Mouse (Mus musculus): ENCODE results near the gene Rhoj. TPM values are rescaled to one million over a fixed set of nuclear protein-coding genes. Genes with fewer than 3 reads are reported as not detected.

Rhoj gene
- polyA plus RNA-seq, 1 experiment from 2014 or later = 16.7 TPM

- WGBS = 86% methylated on average over 6 of the region's 6 CpGs
- Histone ChIP-seq H3K27me3 (ENCODE audit: control insufficient read depth, insufficient read depth, low read depth, low read length) (no peaks in the 10 kb centered on the region), H3K27ac (ENCODE audit: low read length) (no peak overlapping the region), H3K4me3 (ENCODE audit: low read depth, low read length) (no peak overlapping the region), H3K9ac (ENCODE audit: low read depth, low read length) (no peak overlapping the region), H3K36me3 (ENCODE audit: control insufficient read depth, insufficient read depth, low read length) (no peaks in the 10 kb centered on the region), H3K4me2 (ENCODE audit: low read length) (no peak overlapping the region), H3K9me3 (replicated peaks; ENCODE audit: control insufficient read depth, low read length, poor library complexity, severe bottlenecking) (no peaks in the 10 kb centered on the region), H3K4me1 (ENCODE audit: control insufficient read depth, insufficient read depth, low read length) (no peaks in the 10 kb centered on the region)
- no peak for ATAC-seq
Measured at GRCm38 (mm10) chr12:75292939-75293338, 15.2 kb upstream of the Rhoj start.

- Histone ChIP-seq H3K4me3 (ENCODE audit: low read depth, low read length) (no peak overlapping the region), H3K4me1 (ENCODE audit: control insufficient read depth, insufficient read depth, low read length) (no peaks in the 10 kb centered on the region), H3K9me3 (replicated peaks; ENCODE audit: control insufficient read depth, low read length, poor library complexity, severe bottlenecking) (no peaks in the 10 kb centered on the region), H3K36me3 (ENCODE audit: control insufficient read depth, insufficient read depth, low read length) (no peaks in the 10 kb centered on the region), H3K27ac (ENCODE audit: low read length) (no peak overlapping the region), H3K9ac (ENCODE audit: low read depth, low read length) (no peak overlapping the region), H3K4me2 (ENCODE audit: low read length) (no peak overlapping the region), H3K27me3 (ENCODE audit: control insufficient read depth, insufficient read depth, low read depth, low read length) (no peaks in the 10 kb centered on the region)
- ATAC-seq = no peak
- WGBS = 78% methylated on average over 1 of the region's 1 CpGs
Measured at GRCm38 (mm10) chr12:75299865-75300264, 8.3 kb upstream of the Rhoj start.

GRCm38 (mm10) chr12:75304132-75304531 lies 4.0 kb upstream of the Rhoj start:
- H3K9ac ChIP-seq (ENCODE audit: low read depth, low read length) = no peak overlapping the region
- no peak for ATAC-seq
- no peak overlapping the region for H3K4me3 ChIP-seq (ENCODE audit: low read depth, low read length)
- H3K9me3 ChIP-seq (replicated peaks; ENCODE audit: control insufficient read depth, low read length, poor library complexity, severe bottlenecking) = no peaks in the 10 kb centered on the region
- H3K36me3 ChIP-seq (ENCODE audit: control insufficient read depth, insufficient read depth, low read length) = no peaks in the 10 kb centered on the region
- H3K4me1 ChIP-seq (ENCODE audit: control insufficient read depth, insufficient read depth, low read length) = no peaks in the 10 kb centered on the region; the same call in 1 of the 2 replicates
- H3K27ac ChIP-seq (ENCODE audit: low read length) = no peak overlapping the region
- H3K4me2 ChIP-seq (ENCODE audit: low read length) = no peak overlapping the region
- 91% methylated on average over 6 of the region's 6 CpGs for WGBS
- H3K27me3 ChIP-seq (ENCODE audit: control insufficient read depth, insufficient read depth, low read depth, low read length) = no peaks in the 10 kb centered on the region

GRCm38 (mm10) chr12:75309756-75310155 lies 1.6 kb downstream of the Rhoj start:
- ATAC-seq = no peak
- WGBS = 63% methylated on average over 6 of the region's 6 CpGs
- Histone ChIP-seq H3K27me3 (ENCODE audit: control insufficient read depth, insufficient read depth, low read depth, low read length) (no peaks in the 10 kb centered on the region), H3K9ac (ENCODE audit: low read depth, low read length) (no peak overlapping the region), H3K4me1 (ENCODE audit: control insufficient read depth, insufficient read depth, low read length) (no peaks in the 10 kb centered on the region; the same call in 1 of the 2 replicates), H3K36me3 (ENCODE audit: control insufficient read depth, insufficient read depth, low read length) (no peaks in the 10 kb centered on the region), H3K4me2 (ENCODE audit: low read length) (no peak overlapping the region), H3K4me3 (ENCODE audit: low read depth, low read length) (no peak overlapping the region), H3K9me3 (replicated peaks; ENCODE audit: control insufficient read depth, low read length, poor library complexity, severe bottlenecking) (no peaks in the 10 kb centered on the region), H3K27ac (ENCODE audit: low read length) (no peak overlapping the region)

- Histone ChIP-seq H3K9me3 (replicated peaks; ENCODE audit: control insufficient read depth, low read length, poor library complexity, severe bottlenecking) (no peaks in the 10 kb centered on the region), H3K27me3 (ENCODE audit: control insufficient read depth, insufficient read depth, low read depth, low read length) (no peaks in the 10 kb centered on the region), H3K9ac (ENCODE audit: low read depth, low read length) (no peak overlapping the region), H3K27ac (ENCODE audit: low read length) (no peak overlapping the region), H3K4me1 (ENCODE audit: control insufficient read depth, insufficient read depth, low read length) (no peaks in the 10 kb centered on the region; the same call in 1 of the 2 replicates), H3K4me2 (ENCODE audit: low read length) (no peak overlapping the region), H3K36me3 (ENCODE audit: control insufficient read depth, insufficient read depth, low read length) (no peaks in the 10 kb centered on the region), H3K4me3 (ENCODE audit: low read depth, low read length) (no peak overlapping the region)
- ATAC-seq = no peak
- 88% methylated on average over 12 of the region's 12 CpGs for WGBS
Measured at GRCm38 (mm10) chr12:75310766-75311165, 2.6 kb downstream of the Rhoj start.

GRCm38 (mm10) chr12:75311879-75312278 lies 3.8 kb downstream of the Rhoj start:
- ATAC-seq = no peak
- WGBS = 89% methylated on average over 8 of the region's 8 CpGs
- H3K4me1 ChIP-seq (ENCODE audit: control insufficient read depth, insufficient read depth, low read length) = no peaks in the 10 kb centered on the region; the same call in 1 of the 2 replicates
- no peaks in the 10 kb centered on the region for H3K27me3 ChIP-seq (ENCODE audit: control insufficient read depth, insufficient read depth, low read depth, low read length)
- H3K9ac ChIP-seq (ENCODE audit: low read depth, low read length) = no peak overlapping the region
- no peak overlapping the region for H3K4me3 ChIP-seq (ENCODE audit: low read depth, low read length)
- H3K4me2 ChIP-seq (ENCODE audit: low read length) = no peak overlapping the region
- H3K27ac ChIP-seq (ENCODE audit: low read length) = no peak overlapping the region
- H3K9me3 ChIP-seq (replicated peaks; ENCODE audit: control insufficient read depth, low read length, poor library complexity, severe bottlenecking) = no peaks in the 10 kb centered on the region
- no peaks in the 10 kb centered on the region for H3K36me3 ChIP-seq (ENCODE audit: control insufficient read depth, insufficient read depth, low read length)

- 86% methylated on average over 3 of the region's 3 CpGs for WGBS
Measured at GRCm38 (mm10) chr12:75313992-75314391, 5.9 kb downstream of the Rhoj start.

GRCm38 (mm10) chr12:75315851-75316250 lies 7.7 kb downstream of the Rhoj start:
- H3K9me3 ChIP-seq (replicated peaks; ENCODE audit: control insufficient read depth, low read length, poor library complexity, severe bottlenecking) = no peaks in the 10 kb centered on the region
- H3K4me1 ChIP-seq (ENCODE audit: control insufficient read depth, insufficient read depth, low read length) = no peaks in the 10 kb centered on the region
- no peak overlapping the region for H3K4me2 ChIP-seq (ENCODE audit: low read length)
- ATAC-seq = no peak
- no peaks in the 10 kb centered on the region for H3K36me3 ChIP-seq (ENCODE audit: control insufficient read depth, insufficient read depth, low read length)
- H3K27ac ChIP-seq (ENCODE audit: low read length) = no peak overlapping the region
- no peak overlapping the region for H3K9ac ChIP-seq (ENCODE audit: low read depth, low read length)
- WGBS = 96% methylated on average over 3 of the region's 3 CpGs
- H3K27me3 ChIP-seq (ENCODE audit: control insufficient read depth, insufficient read depth, low read depth, low read length) = no peaks in the 10 kb centered on the region
- H3K4me3 ChIP-seq (ENCODE audit: low read depth, low read length) = no peak overlapping the region

More at GRCm38 (mm10) chr12:75313992-75314391, 5.9 kb downstream of the Rhoj start:
- Histone ChIP-seq H3K4me3 (ENCODE audit: low read depth, low read length) (no peak overlapping the region), H3K9ac (ENCODE audit: low read depth, low read length) (no peak overlapping the region), H3K36me3 (ENCODE audit: control insufficient read depth, insufficient read depth, low read length) (no peaks in the 10 kb centered on the region), H3K27me3 (ENCODE audit: control insufficient read depth, insufficient read depth, low read depth, low read length) (no peaks in the 10 kb centered on the region), H3K9me3 (replicated peaks; ENCODE audit: control insufficient read depth, low read length, poor library complexity, severe bottlenecking) (no peaks in the 10 kb centered on the region), H3K27ac (ENCODE audit: low read length) (no peak overlapping the region), H3K4me1 (ENCODE audit: control insufficient read depth, insufficient read depth, low read length) (no peaks in the 10 kb centered on the region), H3K4me2 (ENCODE audit: low read length) (no peak overlapping the region)
- ATAC-seq = no peak

GRCm38 (mm10) chr12:75320441-75320925 lies 12.4 kb downstream of the Rhoj start:
- no peak overlapping the region for H3K27ac ChIP-seq (ENCODE audit: low read length)
- no peak overlapping the region for H3K4me2 ChIP-seq (ENCODE audit: low read length)
- no peaks in the 10 kb centered on the region for H3K4me1 ChIP-seq (ENCODE audit: control insufficient read depth, insufficient read depth, low read length)
- no peaks in the 10 kb centered on the region for H3K36me3 ChIP-seq (ENCODE audit: control insufficient read depth, insufficient read depth, low read length)
- ATAC-seq = no peak
- 85% methylated on average over 12 of the region's 12 CpGs for WGBS
- no peak overlapping the region for H3K9ac ChIP-seq (ENCODE audit: low read depth, low read length)
- H3K4me3 ChIP-seq (ENCODE audit: low read depth, low read length) = no peak overlapping the region
- H3K9me3 ChIP-seq (replicated peaks; ENCODE audit: control insufficient read depth, low read length, poor library complexity, severe bottlenecking) = no peaks in the 10 kb centered on the region
- H3K27me3 ChIP-seq (ENCODE audit: control insufficient read depth, insufficient read depth, low read depth, low read length) = no peaks in the 10 kb centered on the region
